Mouse (Mus musculus) MEL (cell line): Measurements from ENCODE around the gene Btla.

ENCODE experiments used
- CTCF ChIP-seq, 3 experiments: IDR thresholded peaks in 2 of 3; conservative IDR thresholded peaks in 1 of 3; 2 replicates each; pipeline ENCODE4 v1.5.1; 2011 to 2012; ENCODE audit warnings: low read length in 3 of 3, low read depth in 2 of 3, mild to moderate bottlenecking in 2 of 3, improper control_type of control experiment in 1 of 3, inconsistent platforms in 1 of 3, mixed read lengths in 1 of 3, moderate library complexity in 1 of 3; ENCODE audit not compliant: control insufficient read depth in 1 of 3, insufficient read depth in 1 of 3, poor library complexity in 1 of 3, severe bottlenecking in 1 of 3
- ELF1 ChIP-seq: IDR thresholded peaks from 2 replicates; pipeline ENCODE4 v1.6.1; 2014; ENCODE audit warnings: low read depth, mild to moderate bottlenecking, inconsistent platforms, low read length, improper control_type of control experiment, moderate library complexity
- EP300 ChIP-seq, 2 experiments: IDR thresholded peaks; 2 replicates each; pipeline ENCODE4 v1.6.1; 2011; ENCODE audit warnings: improper control_type of control experiment in 2 of 2, low read length in 2 of 2, low read depth in 1 of 2, mild to moderate bottlenecking in 1 of 2
- GATA1 ChIP-seq: IDR thresholded peaks from 2 replicates; pipeline ENCODE4 v1.6.1; 2011; ENCODE audit warnings: low read depth, low read length, improper control_type of control experiment
- MAX ChIP-seq: IDR thresholded peaks from 2 replicates; pipeline ENCODE4 v1.6.1; 2011; ENCODE audit warnings: low read length, improper control_type of control experiment
- MEF2A ChIP-seq: IDR thresholded peaks from 2 replicates; pipeline ENCODE4 v1.6.1; 2014; ENCODE audit warnings: low read depth, mild to moderate bottlenecking, inconsistent platforms, low read length, improper control_type of control experiment; ENCODE audit not compliant: poor library complexity, insufficient replicate concordance, severe bottlenecking; ENCODE audit errors: extremely low read depth
- POLR2A ChIP-seq, 2 experiments: IDR thresholded peaks; 2 replicates each; pipeline ENCODE4 v1.6.1; 2011 to 2012; ENCODE audit warnings: low read length in 2 of 2, mild to moderate bottlenecking in 2 of 2, control low read depth in 1 of 2, improper control_type of control experiment in 1 of 2, low read depth in 1 of 2, moderate library complexity in 1 of 2; ENCODE audit not compliant: control insufficient read depth in 1 of 2, insufficient read depth in 1 of 2, poor library complexity in 1 of 2
- POLR2AphosphoS2 ChIP-seq: IDR thresholded peaks from 2 replicates; pipeline ENCODE4 v1.6.1; 2011; ENCODE audit warnings: low read length, improper control_type of control experiment
- POLR2AphosphoS5 ChIP-seq: IDR thresholded peaks from 2 replicates; pipeline ENCODE4 v1.6.1; 2012; ENCODE audit warnings: low read depth, borderline replicate concordance, mild to moderate bottlenecking, inconsistent platforms, low read length, moderate library complexity, mixed read lengths
- TAL1 ChIP-seq: IDR thresholded peaks from 2 replicates; pipeline ENCODE4 v1.6.1; 2012; ENCODE audit warnings: mild to moderate bottlenecking, inconsistent platforms, low read length, moderate library complexity, mixed read lengths
- TBP ChIP-seq: IDR thresholded peaks from 2 replicates; pipeline ENCODE4 v1.8.0; 2011; ENCODE audit warnings: low read depth, low read length, improper control_type of control experiment
- UBTF ChIP-seq: IDR thresholded peaks from 2 replicates; pipeline ENCODE4 v1.6.1; 2012; ENCODE audit warnings: low read depth, mild to moderate bottlenecking, inconsistent platforms, low read length, improper control_type of control experiment, moderate library complexity, borderline replicate concordance; ENCODE audit not compliant: insufficient read depth

DNA sequence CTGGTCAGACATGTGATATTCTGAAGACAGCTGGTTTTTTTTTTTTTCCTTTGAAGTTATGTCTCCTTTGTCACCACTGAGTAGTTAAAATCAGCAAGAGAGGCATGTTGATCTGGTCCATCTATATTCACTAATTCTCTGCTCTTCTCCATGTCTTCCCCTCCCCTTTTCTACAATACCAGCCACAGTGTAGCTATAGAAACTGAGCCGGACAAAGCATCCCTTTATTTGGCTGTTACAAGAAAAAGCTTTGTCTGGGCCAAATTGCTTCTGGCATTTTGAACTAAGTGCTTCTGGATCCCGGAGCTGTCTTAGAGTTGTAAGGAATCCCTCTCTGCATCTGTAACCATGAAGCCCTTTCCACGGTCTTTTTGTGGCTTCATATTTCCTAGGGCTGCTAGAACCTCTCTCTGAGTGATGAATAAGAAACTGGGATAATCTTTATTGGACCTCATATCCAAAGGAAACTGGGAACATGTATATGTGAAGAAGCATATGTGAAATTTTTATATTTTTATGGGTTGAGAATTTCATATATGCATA is 20.9 kb downstream of the Btla start:
- no peak for TF ChIP-seq CTCF (IDR thresholded peaks at IDR 0.05 in 2 of 3, conservative IDR thresholded peaks at IDR 0.05 in 1 of 3; ENCODE audit: control insufficient read depth in 1 of 3, insufficient read depth in 1 of 3, low read depth in 2 of 3, low read length in 3 of 3, poor library complexity in 1 of 3, severe bottlenecking in 1 of 3)
- no peak for TF ChIP-seq MAX
- no peak for TF ChIP-seq TBP
- no peak for TF ChIP-seq EP300 (IDR thresholded peaks at IDR 0.05; ENCODE audit: low read depth in 1 of 2, low read length in 2 of 2)
- no peak for TF ChIP-seq MEF2A
- no peak for TF ChIP-seq POLR2A (IDR thresholded peaks at IDR 0.05; ENCODE audit: control insufficient read depth in 1 of 2, insufficient read depth in 1 of 2, low read depth in 1 of 2, low read length in 2 of 2, poor library complexity in 1 of 2)
- no peak for TF ChIP-seq TAL1
- TF ChIP-seq UBTF, result no peak
- no peak for TF ChIP-seq POLR2AphosphoS5
- no peak for TF ChIP-seq ELF1
- no peak for TF ChIP-seq GATA1
- TF ChIP-seq POLR2AphosphoS2, result no peak
